In genomic region chr10:67643685-67644084, GRCm38 (mm10) we compare ENCODE assay signal across 9 mouse cellular contexts.
A peak's percentile ranks its signal among the peaks of the same experiment; 100 is the strongest.
DNase-seq lines count a peak whose midpoint lies in the region; ATAC-seq and TF ChIP-seq lines count a peak whose summit lies in the region.
"Had no signal": no experiment of that assay in that cellular context is flagged by ENCODE, and none has a peak within 500 bp of the region (broad histone marks: within the 10 kb centered on the region; RNA-seq: fewer than 3 reads in every experiment).

No protein-coding gene starts in this region.

- no peaks in the 10 kb centered on the region for H3K9me3 ChIP-seq in liver, postnatal 0 days (ENCODE audit: low read length)

- no peak for TF ChIP-seq EP300 in liver, postnatal 0 days (IDR thresholded peaks at IDR 0.05; ENCODE audit: low read depth)

- no peaks in the 10 kb centered on the region for H3K36me3 ChIP-seq in liver, postnatal 0 days (replicated peaks; ENCODE audit: insufficient read depth, low read length)

- H3K4me2 ChIP-seq in liver, postnatal 0 days (ENCODE audit: low read depth, low read length): no peak overlapping the region

- H3K4me1 ChIP-seq in liver, postnatal 0 days (ENCODE audit: insufficient read depth): peaks cover 19% of the 10 kb centered on the region

- 24% methylated on average over 7 of the region's 7 CpGs for WGBS in liver, postnatal 0 days (ENCODE audit: insufficient replicate concordance)

- peak overlapping the region; percentile 63; the same call in 1 of the 2 replicates for H3K27ac ChIP-seq in liver, postnatal 0 days (ENCODE audit: low read depth)

- no peak overlapping the region for H3K9ac ChIP-seq in liver, postnatal 0 days (replicated peaks)

- ATAC-seq in liver, postnatal 0 days: no peak
- ATAC-seq: forebrain, embryonic 16.5 days had no signal

- peak; percentile 14 to 21 for DNase-seq in cerebellum, adult 18-20 months
- DNase-seq in cerebellum, postnatal 4 days (ENCODE audit: low spot score in 2 of 2): no peak
- DNase-seq in liver, postnatal 0 days: no peak
- no peak for DNase-seq in liver
- peak; percentile 78 for DNase-seq in induced T-regulatory cell, adult 2 months (ENCODE audit: low read depth)
- DNase-seq in thymus, postnatal 4 days: peak; percentile 63
- DNase-seq in right cerebral cortex, postnatal 25 days: no peak
- DNase-seq in lung, postnatal 4 days: no peak

- no peak overlapping the region for H3K4me3 ChIP-seq in liver, postnatal 0 days (ENCODE audit: low read depth, low read length)

- TF ChIP-seq CTCF in liver, postnatal 0 days (IDR thresholded peaks at IDR 0.05; ENCODE audit: low read depth): no peak

- no peaks in the 10 kb centered on the region for H3K27me3 ChIP-seq in liver, postnatal 0 days (ENCODE audit: insufficient read depth, low read length)

Comparison
In these comparisons a context has a peak if more than half of its experiments do, and no peak if none do; other contexts are left out.
1. DNase-seq: peak in cerebellum, adult 18-20 months (2 of 2), induced T-regulatory cell, adult 2 months (single experiment) and thymus, postnatal 4 days (single experiment); none in cerebellum, postnatal 4 days (0 of 2), liver, postnatal 0 days (single experiment), liver (single experiment), right cerebral cortex, postnatal 25 days (single experiment) and lung, postnatal 4 days (0 of 2).